In the genomic region with DNA sequence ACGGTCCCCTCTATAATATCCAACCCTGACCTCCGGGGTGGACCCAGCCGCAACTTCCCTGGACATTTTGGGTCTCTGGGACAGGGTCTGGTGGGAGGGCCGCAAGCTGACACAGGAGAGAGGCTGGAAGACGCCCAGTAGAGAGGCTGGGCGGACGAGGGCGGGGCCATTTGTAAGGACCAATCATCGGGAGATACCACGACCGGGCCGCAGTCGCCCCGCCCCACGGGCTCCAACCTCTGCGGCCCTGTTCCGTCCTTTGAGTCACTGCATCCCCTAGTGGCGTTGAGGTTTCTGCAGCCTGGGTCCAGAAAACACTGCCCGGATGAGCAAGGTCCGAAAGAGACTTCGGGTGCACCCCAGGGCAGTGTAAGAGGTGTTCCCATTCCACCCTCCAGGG, we compare ENCODE assay signal across 8 mouse cellular contexts. TPM values are rescaled to one million over a fixed set of nuclear protein-coding genes. Genes with fewer than 3 reads are reported as not detected.
DNase-seq lines count a peak whose midpoint lies in the region; ATAC-seq and TF ChIP-seq lines count a peak whose summit lies in the region.

No protein-coding gene starts in this region.

- WGBS in forebrain, postnatal 0 days = under 1% methylated on average over 21 of the region's 21 CpGs
- under 1% methylated on average over 21 of the region's 21 CpGs for WGBS in hindbrain, embryonic 10.5 days
- under 1% methylated on average over 21 of the region's 21 CpGs for WGBS in midbrain, embryonic 10.5 days
- 1% methylated on average over 21 of the region's 21 CpGs for WGBS in spleen, adult 2 months

- peak in 1 of 2 experiments; percentile 21 for DNase-seq in layer of hippocampus, adult 2 months (ENCODE audit: low spot score in 2 of 2)
- DNase-seq in layer of hippocampus, adult 18-20 months (ENCODE audit: low spot score in 2 of 2) = no peak
- DNase-seq in cerebellum, adult 8-10 months = peak; percentile 27
- peak; percentile 70 for DNase-seq in forebrain, postnatal 0 days
- DNase-seq in hindbrain, embryonic 10.5 days (ENCODE audit: low spot score) = peak; percentile 96
- DNase-seq in left cerebral cortex, postnatal 4 days = peak; percentile 92
- DNase-seq in midbrain, embryonic 10.5 days (ENCODE audit: low spot score) = peak; percentile 96
- peak; percentile 69 to 86 for DNase-seq in spleen, adult 2 months (ENCODE audit: low read depth in 1 of 2, low spot score in 2 of 2)

- H3K9me3 ChIP-seq in forebrain, postnatal 0 days (ENCODE audit: low read length) = no peaks in the 10 kb centered on the region
- no peaks in the 10 kb centered on the region for H3K9me3 ChIP-seq in hindbrain, embryonic 10.5 days
- no peaks in the 10 kb centered on the region for H3K9me3 ChIP-seq in midbrain, embryonic 10.5 days (replicated peaks)

- no peak overlapping the region for H3K27ac ChIP-seq in layer of hippocampus, adult 2 months
- H3K27ac ChIP-seq in forebrain, postnatal 0 days (ENCODE audit: low read depth, low read length) = no peak overlapping the region
- no peak overlapping the region for H3K27ac ChIP-seq in hindbrain, embryonic 10.5 days
- H3K27ac ChIP-seq in midbrain, embryonic 10.5 days (replicated peaks) = no peak overlapping the region; the same call in 1 of the 2 replicates
- no peak overlapping the region for H3K27ac ChIP-seq in spleen, adult 2 months (ENCODE audit: insufficient read depth, low read length)

- ATAC-seq in forebrain, postnatal 0 days = peak; percentile 87

- TF ChIP-seq POLR2A in spleen, adult 2 months (IDR thresholded peaks at IDR 0.05; ENCODE audit: low read depth, low read length) = no peak

- H3K4me3 ChIP-seq in layer of hippocampus, adult 2 months = peak overlapping the region; percentile 34
- H3K4me3 ChIP-seq in forebrain, postnatal 0 days (ENCODE audit: low read depth, low read length) = peak overlapping the region; percentile 28
- peak overlapping the region; percentile 61 for H3K4me3 ChIP-seq in hindbrain, embryonic 10.5 days
- peak overlapping the region; percentile 60 for H3K4me3 ChIP-seq in midbrain, embryonic 10.5 days
- H3K4me3 ChIP-seq in spleen, adult 2 months (ENCODE audit: extremely low read depth, insufficient read depth, insufficient read length) = peak overlapping the region; percentile 55

- no peaks in the 10 kb centered on the region for H3K36me3 ChIP-seq in forebrain, postnatal 0 days (ENCODE audit: insufficient read depth)
- no peaks in the 10 kb centered on the region for H3K36me3 ChIP-seq in hindbrain, embryonic 10.5 days
- no peaks in the 10 kb centered on the region for H3K36me3 ChIP-seq in midbrain, embryonic 10.5 days
- H3K36me3 ChIP-seq in spleen, adult 2 months (ENCODE audit: control insufficient read depth, insufficient read depth, low read length) = no peaks in the 10 kb centered on the region

- no peak overlapping the region for H3K9ac ChIP-seq in forebrain, postnatal 0 days

- H3K4me2 ChIP-seq in forebrain, postnatal 0 days (ENCODE audit: low read depth) = peak overlapping the region; percentile 52

- intact Hi-C loops in left cerebral cortex, postnatal 4 days (cut with DNase I) = no loop called here

- H3K4me1 ChIP-seq in forebrain, postnatal 0 days (ENCODE audit: insufficient read depth) = no peaks in the 10 kb centered on the region
- peaks cover 71% of the 10 kb centered on the region for H3K4me1 ChIP-seq in hindbrain, embryonic 10.5 days (replicated peaks)
- H3K4me1 ChIP-seq in midbrain, embryonic 10.5 days = peaks cover 74% of the 10 kb centered on the region
- peaks cover 14% of the 10 kb centered on the region for H3K4me1 ChIP-seq in spleen, adult 2 months (ENCODE audit: control insufficient read depth, insufficient read depth, insufficient read length)

- peaks cover 69% of the 10 kb centered on the region for H3K27me3 ChIP-seq in forebrain, postnatal 0 days (ENCODE audit: insufficient read depth, low read length)
- peaks cover 93% of the 10 kb centered on the region for H3K27me3 ChIP-seq in hindbrain, embryonic 10.5 days (ENCODE audit: insufficient read depth, poor library complexity, severe bottlenecking)
- H3K27me3 ChIP-seq in midbrain, embryonic 10.5 days (ENCODE audit: low read depth, poor library complexity, severe bottlenecking) = peaks cover 97% of the 10 kb centered on the region
- H3K27me3 ChIP-seq in spleen, adult 2 months (ENCODE audit: control insufficient read depth, insufficient read depth, low read length) = peaks cover 45% of the 10 kb centered on the region

- peak; percentile 79 for TF ChIP-seq CTCF in layer of hippocampus, adult 2 months (conservative IDR thresholded peaks at IDR 0.05)
- TF ChIP-seq CTCF in forebrain, postnatal 0 days (IDR thresholded peaks at IDR 0.05; ENCODE audit: low read depth) = peak; percentile 77
- TF ChIP-seq CTCF in spleen, adult 2 months (IDR thresholded peaks at IDR 0.05; ENCODE audit: extremely low read depth, insufficient read depth, insufficient read length, insufficient replicate concordance) = peak; percentile 57; the same call in 1 of the 2 replicates

RNA-seq across cellular contexts. Expression of gene 4930412O13Rik, which starts 1.6 kb away (rescaled TPM):
- not detected for total RNA-seq in layer of hippocampus, adult 2 months (2021)
- total RNA-seq in layer of hippocampus, adult 18-20 months (2021) = not detected
- not detected in 2 replicates for total RNA-seq in forebrain, postnatal 0 days (2014; rRNA removed)
- not detected in 2 replicates for polyA plus RNA-seq in forebrain, postnatal 0 days (2015; fragmentation: Nextera tagmentation; extraction: Ambion mirVana)
- 0.75 and 1.0 TPM in 2 replicates for polyA plus RNA-seq in hindbrain, embryonic 10.5 days (2016; fragmentation: Nextera tagmentation; extraction: Ambion mirVana)
- not detected for total RNA-seq in left cerebral cortex, postnatal 4 days (2021)
- polyA plus RNA-seq in midbrain, embryonic 10.5 days (2016; fragmentation: Nextera tagmentation; extraction: Ambion mirVana) = 0.31 and 1.1 TPM in 2 replicates
- polyA plus RNA-seq in spleen, adult 2 months (2012; rRNA removed) = not detected in 2 replicates

RNA-seq across cellular contexts. Expression of gene 9230102O04Rik, which starts 9.8 kb away (rescaled TPM):
- total RNA-seq in layer of hippocampus, adult 2 months (2021) = not detected
- total RNA-seq in layer of hippocampus, adult 18-20 months (2021) = not detected
- total RNA-seq in forebrain, postnatal 0 days (2014; rRNA removed) = not detected in 2 replicates
- polyA plus RNA-seq in forebrain, postnatal 0 days (2015; fragmentation: Nextera tagmentation; extraction: Ambion mirVana) = not detected in 2 replicates
- polyA plus RNA-seq in hindbrain, embryonic 10.5 days (2016; fragmentation: Nextera tagmentation; extraction: Ambion mirVana) = 0.54 TPM in 1 of 2 replicates, not detected in the other
- not detected for total RNA-seq in left cerebral cortex, postnatal 4 days (2021)
- polyA plus RNA-seq in midbrain, embryonic 10.5 days (2016; fragmentation: Nextera tagmentation; extraction: Ambion mirVana) = 0.47 and 1.2 TPM in 2 replicates
- polyA plus RNA-seq in spleen, adult 2 months (2012; rRNA removed) = not detected in 2 replicates

RNA-seq across cellular contexts. Expression of gene Gata3, which starts 10.3 kb away (rescaled TPM):
- total RNA-seq in layer of hippocampus, adult 2 months (2021) = not detected
- not detected for total RNA-seq in layer of hippocampus, adult 18-20 months (2021)
- 0.48 and 0.62 TPM in 2 replicates for total RNA-seq in forebrain, postnatal 0 days (2014; rRNA removed)
- polyA plus RNA-seq in forebrain, postnatal 0 days (2015; fragmentation: Nextera tagmentation; extraction: Ambion mirVana) = 1.4 and 1.8 TPM in 2 replicates
- polyA plus RNA-seq in hindbrain, embryonic 10.5 days (2016; fragmentation: Nextera tagmentation; extraction: Ambion mirVana) = 14.2 and 16.8 TPM in 2 replicates
- 1 to 10 TPM; 1.0 to 1.5 TPM for total RNA-seq in left cerebral cortex, postnatal 4 days (2021)
- 10.5 and 28.2 TPM in 2 replicates for polyA plus RNA-seq in midbrain, embryonic 10.5 days (2016; fragmentation: Nextera tagmentation; extraction: Ambion mirVana)
- 5.9 and 9.6 TPM in 2 replicates for polyA plus RNA-seq in spleen, adult 2 months (2012; rRNA removed)

Comparison
In these comparisons a context has a peak if more than half of its experiments do, and no peak if none do; other contexts are left out.
1. DNase-seq: peak in cerebellum, adult 8-10 months (single experiment), forebrain, postnatal 0 days (single experiment), hindbrain, embryonic 10.5 days (single experiment), left cerebral cortex, postnatal 4 days (single experiment), midbrain, embryonic 10.5 days (single experiment) and spleen, adult 2 months (2 of 2); none in layer of hippocampus, adult 18-20 months (0 of 2).
2. Peak in every context shown above with its lines, with median percentiles within 50 percentile points of each other: H3K4me3 ChIP-seq and CTCF ChIP-seq.